9 mouse cellular contexts compared by ENCODE assay signal in the genomic region with DNA sequence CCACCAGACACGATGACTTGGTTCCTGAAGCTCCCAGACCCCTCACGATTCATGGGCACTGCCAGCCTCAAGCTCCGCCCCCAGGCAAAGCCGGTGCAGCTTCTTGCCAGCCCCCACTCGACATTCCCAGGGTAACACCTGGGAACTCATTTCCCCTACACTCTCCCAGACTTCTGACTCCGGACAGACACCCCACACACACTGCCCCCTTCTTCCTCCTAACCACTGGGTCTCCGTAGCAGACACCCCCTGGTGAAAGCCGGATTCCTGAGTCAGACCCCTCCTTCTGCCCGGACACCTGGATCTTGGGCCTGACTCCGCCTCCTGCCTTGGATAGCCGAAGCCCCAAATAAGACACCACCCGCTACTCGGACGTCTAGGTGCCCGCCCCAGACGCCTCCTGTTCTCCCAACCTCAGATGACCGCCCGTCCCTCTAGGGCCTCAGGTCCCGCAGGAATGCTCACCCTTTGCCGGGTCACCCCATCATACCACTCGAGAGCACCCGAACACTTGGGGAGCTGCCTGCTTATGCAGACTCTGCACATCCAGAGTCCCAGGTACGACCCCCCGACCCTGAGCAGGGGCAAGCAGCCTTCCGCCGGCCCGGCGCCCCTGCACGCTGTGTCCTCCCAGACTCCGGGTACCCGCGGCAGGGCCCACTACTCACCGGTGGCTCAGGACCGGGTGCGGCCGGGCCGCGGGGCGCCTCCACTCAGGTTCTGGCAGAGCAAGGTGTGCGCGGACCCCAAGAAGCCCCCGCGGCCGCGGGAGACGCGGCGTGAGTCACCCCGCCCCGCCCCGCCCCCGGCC. TPM values are rescaled to one million over a fixed set of nuclear protein-coding genes. Genes with fewer than 3 reads are reported as not detected.
A peak's percentile ranks its signal among the peaks of the same experiment; 100 is the strongest.
DNase-seq lines count a peak whose midpoint lies in the region; ATAC-seq and TF ChIP-seq lines count a peak whose summit lies in the region.
"Had no signal": no experiment of that assay in that cellular context is flagged by ENCODE, and none has a peak within 500 bp of the region (broad histone marks: within the 10 kb centered on the region; RNA-seq: fewer than 3 reads in every experiment).

A gene (plus strand): TSS at position 381 of the 811 bp plus-strand sequence.
A gene (minus strand): TSS at position 786 of the 811 bp plus-strand sequence.

- 1% methylated on average over 52 of the region's 52 CpGs for WGBS in forebrain, embryonic 14.5 days
- 4% methylated on average over 52 of the region's 52 CpGs for WGBS in liver, embryonic 14.5 days (ENCODE audit: insufficient replicate concordance)

- TF ChIP-seq EP300 in liver, embryonic 14.5 days (IDR thresholded peaks at IDR 0.05; ENCODE audit: low read depth): no peak

- peak within 1 kb of the TSS; percentile 86 for H3K27ac ChIP-seq in left cerebral cortex, adult 2 months
- H3K27ac ChIP-seq in forebrain, embryonic 14.5 days (ENCODE audit: low read depth, low read length): no peak within 1 kb of the TSS
- no peak within 1 kb of the TSS for H3K27ac ChIP-seq in liver, embryonic 14.5 days

- no peak for TF ChIP-seq CTCF in left cerebral cortex, adult 2 months (IDR thresholded peaks at IDR 0.05)
- TF ChIP-seq CTCF in liver, embryonic 14.5 days (IDR thresholded peaks at IDR 0.05; ENCODE audit: low read depth): no peak

- H3K9me3 ChIP-seq in forebrain, embryonic 14.5 days (replicated peaks; ENCODE audit: control insufficient read depth, low read length): no peaks in the 10 kb centered on the region
- no peaks in the 10 kb centered on the region for H3K9me3 ChIP-seq in liver, embryonic 14.5 days (ENCODE audit: control insufficient read depth, low read length)

- H3K27me3 ChIP-seq in forebrain, embryonic 14.5 days (replicated peaks; ENCODE audit: control insufficient read depth, insufficient read depth, low read length): peaks cover 8% of the 10 kb centered on the region; the same call in 1 of the 2 replicates
- H3K27me3 ChIP-seq in liver, embryonic 14.5 days (ENCODE audit: control insufficient read depth, insufficient read depth, low read length): peaks cover 35% of the 10 kb centered on the region

- H3K4me1 ChIP-seq in forebrain, embryonic 14.5 days (ENCODE audit: control insufficient read depth, insufficient read depth, low read length): peaks cover 13% of the 10 kb centered on the region
- H3K4me1 ChIP-seq in liver, embryonic 14.5 days (replicated peaks; ENCODE audit: control insufficient read depth in 2 of 2, insufficient read depth in 2 of 2, low read length in 1 of 2): peaks cover 0 to 5% of the 10 kb centered on the region in 2 experiments; a peak in 2 of 4 replicates

- H3K4me3 ChIP-seq in left cerebral cortex, adult 2 months: peak within 1 kb of the TSS; percentile 83
- H3K4me3 ChIP-seq in forebrain, embryonic 14.5 days (ENCODE audit: low read depth, low read length): peak within 1 kb of the TSS; percentile 60
- H3K4me3 ChIP-seq in liver, embryonic 14.5 days (ENCODE audit: insufficient read depth in 1 of 2, low read depth in 2 of 2, low read length in 2 of 2): peak within 1 kb of the TSS; percentile 42 to 54

- intact Hi-C loops in left cerebral cortex, adult 2 months (cut with DNase I): loop anchor here (2.0 to 5.0 kb wide), 3 partner anchors 87 to 275 kb away; a partner anchor contains a TSS
- intact Hi-C loops in left cerebral cortex, postnatal 4 days (cut with DNase I): loop anchor here (10.0 kb wide), 1 partner anchor 197 kb away; a partner anchor contains a TSS

- ATAC-seq in forebrain, embryonic 14.5 days: peak; percentile 57
- ATAC-seq in liver, embryonic 14.5 days (ENCODE audit: insufficient read depth): peak; percentile 31; the same call in 1 of the 2 replicates
- ATAC-seq in megakaryocyte-erythroid progenitor cell, adult 5-6 weeks (replicated peaks; ENCODE audit: low FRiP score, low TSS enrichment, poor library complexity, severe bottlenecking): no peak; the same call in 1 of the 2 replicates

- H3K4me2 ChIP-seq in forebrain, embryonic 14.5 days (ENCODE audit: low read length): peak within 1 kb of the TSS; percentile 94
- peak within 1 kb of the TSS; percentile 77 for H3K4me2 ChIP-seq in liver, embryonic 14.5 days (ENCODE audit: low read depth)

- H3K9ac ChIP-seq in forebrain, embryonic 14.5 days (ENCODE audit: low read length): peak within 1 kb of the TSS; percentile 69
- H3K9ac ChIP-seq in liver, embryonic 14.5 days (replicated peaks): no peak within 1 kb of the TSS

- no peaks in the 10 kb centered on the region for H3K36me3 ChIP-seq in forebrain, embryonic 14.5 days (ENCODE audit: control insufficient read depth, insufficient read depth, low read length)
- H3K36me3 ChIP-seq in liver, embryonic 14.5 days (replicated peaks; ENCODE audit: control insufficient read depth, insufficient read depth, low read depth): no peaks in the 10 kb centered on the region

- DNase-seq in left cerebral cortex, adult 2 months (ENCODE audit: extremely low spot score in 1 of 2, low spot score in 2 of 2): peak; percentile 50 to 52
- no peak for DNase-seq in left cerebral cortex, postnatal 4 days
- peak; percentile 70 for DNase-seq in brain, adult 2 months (ENCODE audit: low read depth, low spot score)
- no peak for DNase-seq in forebrain, embryonic 14.5 days (ENCODE audit: low spot score)
- no peak for DNase-seq in liver, embryonic 14.5 days (ENCODE audit: low read depth in 3 of 3, low spot score in 3 of 3)
- DNase-seq in embryo, embryonic 10.5 days (ENCODE audit: low spot score): no peak
- no peak for DNase-seq in ovary, adult 18-20 months (ENCODE audit: low spot score)

RNA-seq across cellular contexts. Expression of the first gene that starts in this region (rescaled TPM):
- 1 to 10 TPM; 7.3 to 7.7 TPM for total RNA-seq in left cerebral cortex, adult 2 months (2021)
- total RNA-seq in left cerebral cortex, postnatal 4 days (2021): 1 to 10 TPM in 1 of 2 experiments, under 1 TPM in 1; 0.72 to 1.8 TPM
- polyA plus RNA-seq in forebrain, embryonic 14.5 days (2014; fragmentation: Nextera tagmentation; extraction: Ambion mirVana): 0.43 and 1.4 TPM in 2 replicates
- polyA plus RNA-seq in liver, embryonic 14.5 days (2012; rRNA removed): 0.05 and 0.06 TPM in 2 replicates
- not detected in 2 replicates for polyA plus RNA-seq in liver, embryonic 14.5 days (2014; fragmentation: Nextera tagmentation; extraction: Ambion mirVana)
- not detected in 2 replicates for total RNA-seq in megakaryocyte-erythroid progenitor cell, adult 5-6 weeks (2014; fragmentation: Nextera tagmentation)
- total RNA-seq in megakaryocyte-erythroid progenitor cell, adult 5-6 weeks (2017): not detected in 2 replicates

RNA-seq across cellular contexts. Expression of the second gene that starts in this region (rescaled TPM):
- 10 to 100 TPM; 12.5 to 15.6 TPM for total RNA-seq in left cerebral cortex, adult 2 months (2021)
- 1 to 10 TPM; 2.0 to 2.1 TPM for total RNA-seq in left cerebral cortex, postnatal 4 days (2021)
- 0.62 and 1.1 TPM in 2 replicates for polyA plus RNA-seq in forebrain, embryonic 14.5 days (2014; fragmentation: Nextera tagmentation; extraction: Ambion mirVana)
- polyA plus RNA-seq in liver, embryonic 14.5 days (2012; rRNA removed): 0.02 TPM in 1 of 2 replicates, not detected in the other
- not detected in 2 replicates for polyA plus RNA-seq in liver, embryonic 14.5 days (2014; fragmentation: Nextera tagmentation; extraction: Ambion mirVana)
- total RNA-seq in megakaryocyte-erythroid progenitor cell, adult 5-6 weeks (2014; fragmentation: Nextera tagmentation): not detected in 2 replicates
- not detected in 2 replicates for total RNA-seq in megakaryocyte-erythroid progenitor cell, adult 5-6 weeks (2017)
- total RNA-seq: neutrophil, adult 5-6 weeks had no signal

Comparison
In these comparisons a context has a peak if more than half of its experiments do, and no peak if none do; other contexts are left out.
1. RNA of the second gene that starts in this region (total RNA-seq): 12.5 to 15.6 TPM in left cerebral cortex, adult 2 months; 2.0 to 2.1 TPM in left cerebral cortex, postnatal 4 days and not detected in megakaryocyte-erythroid progenitor cell, adult 5-6 weeks; every median in the first group is over 4 times any median in the second.
2. DNase-seq: peak in left cerebral cortex, adult 2 months (2 of 2) and brain, adult 2 months (single experiment); none in left cerebral cortex, postnatal 4 days (single experiment), forebrain, embryonic 14.5 days (single experiment), liver, embryonic 14.5 days (0 of 3), embryo, embryonic 10.5 days (single experiment) and ovary, adult 18-20 months (single experiment).
3. Peak in ATAC-seq, H3K4me3 ChIP-seq and H3K4me2 ChIP-seq in liver, embryonic 14.5 days; RNA of the genes that start here not detected or under 1 TPM.
4. Peak in every context shown above with its lines, with median percentiles within 50 percentile points of each other: H3K4me3 ChIP-seq.